Mouse (Mus musculus): ENCODE measurements around the gene Cox4i1. TPM values are rescaled to one million over a fixed set of nuclear protein-coding genes. Genes with fewer than 3 reads are reported as not detected.
A peak's percentile ranks its signal among the peaks of the same experiment; 100 is the strongest.

Gene Cox4i1
- 1,248 and 1,469 TPM in 2 replicates for polyA plus RNA-seq (2012; rRNA removed)

GRCm38 (mm10) chr8:120667561-120668373 is at the start of gene Cox4i1, which contains the start of gene Gm27021:
Cox4i1 (plus strand) TSS chr8:120668222.
Gm27021 (minus strand) TSS chr8:120668079.
- DNase-seq (ENCODE audit: low spot score) = peak; percentile 83

- no peak for DNase-seq (ENCODE audit: low spot score)
Measured at GRCm38 (mm10) chr8:120619235-120620180, 48.5 kb upstream of the Cox4i1 start.

- DNase-seq (ENCODE audit: low spot score) = no peak
Measured at GRCm38 (mm10) chr8:120620441-120620840, 47.6 kb upstream of the Cox4i1 start.

- no peak for DNase-seq (ENCODE audit: low spot score)
Measured at GRCm38 (mm10) chr8:120622161-120622560, 45.9 kb upstream of the Cox4i1 start.

- no peak for DNase-seq (ENCODE audit: low spot score)
Measured at GRCm38 (mm10) chr8:120623608-120624007, 44.4 kb upstream of the Cox4i1 start.

- DNase-seq (ENCODE audit: low spot score) = no peak
Measured at GRCm38 (mm10) chr8:120626461-120626860, 41.6 kb upstream of the Cox4i1 start.

- DNase-seq (ENCODE audit: low spot score) = no peak
Measured at GRCm38 (mm10) chr8:120627298-120627697, 40.7 kb upstream of the Cox4i1 start.

GRCm38 (mm10) chr8:120630031-120630430 is 38.0 kb upstream of the Cox4i1 start:
- no peak for DNase-seq (ENCODE audit: low spot score)

GRCm38 (mm10) chr8:120630848-120631247 is 37.2 kb upstream of the Cox4i1 start:
- DNase-seq (ENCODE audit: low spot score) = no peak

- DNase-seq (ENCODE audit: low spot score) = no peak
Measured at GRCm38 (mm10) chr8:120631441-120632375, 36.3 kb upstream of the Cox4i1 start.

- no peak for DNase-seq (ENCODE audit: low spot score)
Measured at GRCm38 (mm10) chr8:120632969-120633664, 34.9 kb upstream of the Cox4i1 start.

GRCm38 (mm10) chr8:120633665-120634271 is 34.3 kb upstream of the Cox4i1 start:
- no peak for DNase-seq (ENCODE audit: low spot score)

GRCm38 (mm10) chr8:120634329-120634839 is 33.6 kb upstream of the Cox4i1 start:
- DNase-seq (ENCODE audit: low spot score) = peak; percentile 66

- DNase-seq (ENCODE audit: low spot score) = no peak
Measured at GRCm38 (mm10) chr8:120641245-120641644, 26.8 kb upstream of the Cox4i1 start.

GRCm38 (mm10) chr8:120642031-120642662 is 25.9 kb upstream of the Cox4i1 start:
- DNase-seq (ENCODE audit: low spot score) = no peak

GRCm38 (mm10) chr8:120644663-120645062 is 23.4 kb upstream of the Cox4i1 start:
- DNase-seq (ENCODE audit: low spot score) = peak; percentile 52

GRCm38 (mm10) chr8:120647532-120647931 is 20.5 kb upstream of the Cox4i1 start, which contains the start of gene 1190005I06Rik:
1190005I06Rik (minus strand) TSS chr8:120647632.
- no peak for DNase-seq (ENCODE audit: low spot score)

GRCm38 (mm10) chr8:120656322-120657052 is 11.5 kb upstream of the Cox4i1 start:
- no peak for DNase-seq (ENCODE audit: low spot score)

GRCm38 (mm10) chr8:120657415-120657814 is 10.6 kb upstream of the Cox4i1 start:
- no peak for DNase-seq (ENCODE audit: low spot score)

All from urinary bladder, adult 2 months (tissue).